Mouse (Mus musculus) neural tube, embryonic 15.5 days (tissue): ENCODE results near the gene Fam118b. TPM values are rescaled to one million over a fixed set of nuclear protein-coding genes. Genes with fewer than 3 reads are reported as not detected.

Experiments used
- ATAC-seq: fragments of 200-750 bp; cut with Nextera tagmentation; 2 replicates; pipeline ENCODE4 v1.8.0; 2017; ENCODE audit warnings: mild to moderate bottlenecking, moderate TSS enrichment, moderate library complexity; ENCODE audit not compliant: low FRiP score
- H3K27ac ChIP-seq: fragments of 300-500 bp; sonication (generic); replicated peaks from 2 replicates; pipeline ENCODE4 v1.5.1; 2015; ENCODE audit warnings: mild to moderate bottlenecking, inconsistent platforms
- H3K27me3 ChIP-seq: fragments of 300-500 bp; sonication (generic); replicated peaks from 2 replicates; pipeline ENCODE4 v1.6.1; 2015; ENCODE audit warnings: inconsistent platforms
- H3K36me3 ChIP-seq: fragments of 300-500 bp; sonication (generic); 2 replicates; pipeline ENCODE4 v1.6.1; 2015; ENCODE audit warnings: inconsistent platforms
- H3K4me1 ChIP-seq: fragments of 300-500 bp; sonication (generic); 2 replicates; pipeline ENCODE4 v1.6.1; 2015; ENCODE audit warnings: inconsistent platforms
- H3K4me2 ChIP-seq: fragments of 300-500 bp; sonication (generic); 2 replicates; pipeline ENCODE4 v1.6.1; 2015; ENCODE audit warnings: inconsistent platforms, mild to moderate bottlenecking, moderate library complexity
- H3K4me3 ChIP-seq: fragments of 300-500 bp; sonication (generic); replicated peaks from 2 replicates; pipeline ENCODE4 v1.5.1; 2015; ENCODE audit warnings: mild to moderate bottlenecking, inconsistent platforms
- H3K9ac ChIP-seq: fragments of 300-500 bp; sonication (generic); replicated peaks from 2 replicates; pipeline ENCODE4 v1.6.1; 2015; ENCODE audit warnings: mild to moderate bottlenecking, inconsistent platforms
- H3K9me3 ChIP-seq: fragments of 300-500 bp; sonication (generic); replicated peaks from 2 replicates; pipeline ENCODE4 v1.6.1; 2016; ENCODE audit warnings: inconsistent platforms
- WGBS: fragments of 180-500 bp; shearing (Covaris S2); methylation state at CpG from one replicate; pipeline ENCODE4 v1.1.7; 2015; ENCODE audit warnings: mixed read lengths; 5-methylcytosine and 5-hydroxymethylcytosine counted together
- polyA plus RNA-seq: library from polyadenylated mRNA; unstranded; fragments of >200 nt; fragmentation: Nextera tagmentation; extraction: Ambion mirVana; gene quantifications from 2 replicates; pipeline ENCODE4 v1.2.1, GENCODE M21; 2015

Fam118b gene
- polyA plus RNA-seq, 1 experiment from 2014 or later = 47.5 TPM

- Histone ChIP-seq H3K27me3 (no peaks in the 10 kb centered on the region), H3K9ac (no peak overlapping the region), H3K9me3 (no peaks in the 10 kb centered on the region), H3K36me3 (no peaks in the 10 kb centered on the region), H3K4me1 (peaks cover 6% of the 10 kb centered on the region; the same call in 1 of the 2 replicates), H3K27ac (no peak overlapping the region), H3K4me2 (0 out of 2 replicates have a peak overlapping the region, but pooled peaks have one; percentile 15), H3K4me3 (no peak overlapping the region)
- peak; percentile 46 for ATAC-seq
- 68% methylated on average over 22 of the region's 22 CpGs for WGBS
Observed at GRCm38 (mm10) chr9:35188700-35189099, 78.9 kb downstream of the Fam118b start.

DNA sequence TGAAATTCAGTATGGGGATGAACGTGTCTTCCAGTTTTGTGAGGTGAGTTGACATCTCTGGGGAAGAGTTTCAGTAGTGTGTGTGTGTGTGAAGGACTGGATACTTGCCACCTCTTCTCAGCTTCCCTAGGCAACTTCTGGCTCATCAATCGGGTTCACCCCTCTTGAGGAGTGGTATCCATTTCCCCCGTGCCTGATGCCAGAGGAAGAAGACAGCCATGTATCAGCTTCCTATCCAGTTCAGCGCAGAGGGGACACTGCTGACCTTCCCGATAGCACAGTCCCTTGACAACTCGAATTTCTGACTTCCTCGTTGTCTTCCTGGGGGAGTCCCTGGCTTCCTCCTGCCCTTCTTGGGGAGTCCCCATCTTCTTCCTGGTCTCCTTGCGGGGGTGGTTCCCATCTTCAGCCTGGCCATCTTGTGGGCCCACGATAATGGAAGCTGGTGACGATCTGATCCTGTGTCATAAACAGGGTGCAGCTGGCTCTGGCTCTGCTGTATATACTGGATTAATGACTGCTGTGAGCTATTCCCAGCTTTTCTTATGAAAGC lies 80.2 kb downstream of the Fam118b start:
- Histone ChIP-seq H3K4me1 (peaks cover 6% of the 10 kb centered on the region; the same call in 1 of the 2 replicates), H3K27me3 (no peaks in the 10 kb centered on the region), H3K27ac (no peak overlapping the region), H3K9ac (no peak overlapping the region), H3K4me2 (no peak overlapping the region), H3K36me3 (no peaks in the 10 kb centered on the region), H3K4me3 (no peak overlapping the region), H3K9me3 (no peaks in the 10 kb centered on the region)
- 90% methylated on average over 10 of the region's 10 CpGs for WGBS
- no peak for ATAC-seq

- H3K9ac ChIP-seq = no peak overlapping the region
- ATAC-seq = no peak
Observed at GRCm38 (mm10) chr9:35186430-35186829, 81.2 kb downstream of the Fam118b start.

GRCm38 (mm10) chr9:35183359-35183758 lies 84.2 kb downstream of the Fam118b start:
- no peak for ATAC-seq
- no peak overlapping the region for H3K4me2 ChIP-seq
- H3K9ac ChIP-seq = no peak overlapping the region

More at GRCm38 (mm10) chr9:35186430-35186829, 81.2 kb downstream of the Fam118b start:
- Histone ChIP-seq H3K4me2 (no peak overlapping the region), H3K27ac (no peak overlapping the region), H3K4me1 (peaks cover 6% of the 10 kb centered on the region; the same call in 1 of the 2 replicates), H3K4me3 (no peak overlapping the region), H3K9me3 (no peaks in the 10 kb centered on the region), H3K36me3 (no peaks in the 10 kb centered on the region), H3K27me3 (no peaks in the 10 kb centered on the region)
- WGBS = 81% methylated on average over 3 of the region's 4 CpGs

DNA sequence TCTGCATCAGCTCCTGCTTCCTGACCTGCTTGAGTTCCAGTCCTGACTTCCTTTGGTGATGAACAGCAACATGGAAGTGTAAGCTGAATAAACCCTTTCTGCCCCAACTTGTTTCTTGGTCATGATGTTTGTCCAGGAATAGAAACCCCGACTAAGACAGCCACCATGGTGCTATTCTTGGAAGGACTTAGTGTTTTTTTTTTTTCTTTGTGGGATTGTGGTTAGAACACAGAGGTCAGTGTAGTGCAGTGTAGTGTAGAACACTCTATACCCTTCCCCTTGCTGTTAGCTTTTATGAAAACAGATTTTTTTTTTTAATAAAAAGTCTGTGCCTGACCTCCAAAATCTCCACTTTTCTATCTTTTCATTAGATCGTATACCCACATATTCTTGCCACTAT lies 84.8 kb downstream of the Fam118b start:
- 89% methylated on average over 2 of the region's 2 CpGs for WGBS
- no peak for ATAC-seq

More at GRCm38 (mm10) chr9:35183359-35183758, 84.2 kb downstream of the Fam118b start:
- no peaks in the 10 kb centered on the region for H3K36me3 ChIP-seq
- no peaks in the 10 kb centered on the region for H3K27me3 ChIP-seq
- H3K4me3 ChIP-seq = no peak overlapping the region
- H3K4me1 ChIP-seq = no peaks in the 10 kb centered on the region
- WGBS = 71% methylated on average over 5 of the region's 5 CpGs
- H3K27ac ChIP-seq = no peak overlapping the region
- H3K9me3 ChIP-seq = no peaks in the 10 kb centered on the region

DNA sequence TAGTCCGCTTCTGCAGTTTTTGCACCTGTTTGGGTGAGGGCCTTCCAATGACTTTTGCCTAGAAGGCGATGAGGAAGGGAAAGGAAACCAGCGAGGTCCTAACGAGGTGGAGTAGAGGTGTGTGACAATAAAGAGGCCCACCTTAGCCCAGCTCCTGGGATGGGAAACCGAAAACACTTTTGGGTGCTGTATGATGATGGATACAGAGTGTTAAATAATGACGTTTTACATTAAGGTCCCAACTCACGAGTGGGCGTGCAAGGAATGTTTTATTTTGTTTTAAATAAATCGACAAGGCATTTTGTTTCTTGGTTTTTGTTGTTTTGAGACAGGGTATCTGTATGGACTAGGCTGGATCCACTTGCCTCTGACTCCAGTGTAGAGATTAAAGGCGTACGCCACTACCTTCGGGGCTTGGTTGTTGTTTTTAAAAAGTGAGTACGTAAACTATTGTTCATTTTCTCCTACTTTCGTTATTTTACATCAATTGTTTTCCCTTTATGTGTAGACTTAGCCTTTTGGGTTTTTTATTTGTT lies 91.4 kb downstream of the Fam118b start:
- H3K4me3 ChIP-seq = peak overlapping the region; percentile 74
- H3K4me2 ChIP-seq = peak overlapping the region; percentile 72
- H3K9me3 ChIP-seq = no peaks in the 10 kb centered on the region
- peak overlapping the region; percentile 47 for H3K9ac ChIP-seq
- H3K27ac ChIP-seq = peak overlapping the region; percentile 95
- peak; percentile 40 for ATAC-seq
- no peaks in the 10 kb centered on the region for H3K36me3 ChIP-seq
- H3K27me3 ChIP-seq = no peaks in the 10 kb centered on the region
- peaks cover 14% of the 10 kb centered on the region for H3K4me1 ChIP-seq
- 50% methylated on average over 14 of the region's 14 CpGs for WGBS

More for the DNA sequence above, 84.8 kb downstream of the Fam118b start:
- Histone ChIP-seq H3K36me3 (no peaks in the 10 kb centered on the region), H3K27ac (no peak overlapping the region), H3K4me1 (no peaks in the 10 kb centered on the region), H3K9ac (no peak overlapping the region), H3K4me3 (no peak overlapping the region), H3K4me2 (no peak overlapping the region), H3K9me3 (no peaks in the 10 kb centered on the region), H3K27me3 (no peaks in the 10 kb centered on the region)

DNA sequence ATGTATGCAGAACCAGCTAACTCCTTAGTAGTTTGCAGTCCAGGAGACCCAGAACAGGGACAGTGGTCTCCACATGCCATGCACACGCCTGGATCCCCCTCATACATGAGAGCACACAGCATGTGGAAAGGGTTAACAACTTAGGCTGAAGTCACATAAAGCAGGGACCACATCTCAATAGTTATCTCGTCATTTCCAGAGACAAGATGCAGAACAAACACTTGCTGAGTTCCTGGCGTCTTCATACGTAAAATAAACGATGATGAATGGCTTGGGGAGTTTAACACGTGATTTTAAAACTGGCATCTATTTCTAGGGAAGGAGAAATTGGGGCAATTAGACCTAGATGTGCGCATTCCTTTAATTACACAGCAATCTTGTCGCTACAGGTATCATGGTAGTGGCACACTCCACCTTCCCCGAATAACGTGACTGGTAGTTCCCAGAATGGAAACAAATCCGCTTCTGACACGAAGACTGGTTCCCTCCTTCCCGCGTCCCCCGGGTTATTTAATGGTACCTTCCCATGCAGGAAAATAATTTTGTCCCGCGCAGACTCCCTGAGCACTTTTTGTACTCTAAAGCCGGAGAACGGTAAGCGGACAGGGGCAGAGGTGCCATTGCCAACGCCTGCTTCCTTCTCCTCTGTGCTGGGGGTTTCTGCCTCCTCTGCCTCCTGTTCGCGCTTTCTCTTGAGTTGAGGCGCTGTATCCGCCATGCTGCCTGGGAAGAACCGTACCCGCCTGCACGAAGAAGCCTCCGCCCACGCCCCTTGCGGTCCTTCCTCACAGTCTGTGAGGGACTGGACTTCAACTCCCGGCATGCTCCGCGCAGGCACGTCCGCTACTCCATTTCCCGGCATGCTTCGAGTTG lies 92.1 kb downstream of the Fam118b start, which contains the start of gene Dcps:
Dcps (minus strand) TSS at position 811 of the 873 bp plus-strand sequence.
- no peaks in the 10 kb centered on the region for H3K27me3 ChIP-seq
- H3K4me3 ChIP-seq = peak within 1 kb of the TSS; percentile 74
- peak within 1 kb of the TSS; percentile 72 for H3K4me2 ChIP-seq
- under 1% methylated on average over 38 of the region's 38 CpGs for WGBS
- H3K27ac ChIP-seq = peak within 1 kb of the TSS; percentile 95
- peaks cover 14% of the 10 kb centered on the region for H3K4me1 ChIP-seq
- peak; percentile 97 for ATAC-seq
- peak within 1 kb of the TSS; percentile 64 for H3K9ac ChIP-seq
- no peaks in the 10 kb centered on the region for H3K9me3 ChIP-seq
- peaks cover 4% of the 10 kb centered on the region; the same call in 1 of the 2 replicates for H3K36me3 ChIP-seq

GRCm38 (mm10) chr9:35173331-35173730 lies 94.3 kb downstream of the Fam118b start:
- no peaks in the 10 kb centered on the region for H3K9me3 ChIP-seq

DNA sequence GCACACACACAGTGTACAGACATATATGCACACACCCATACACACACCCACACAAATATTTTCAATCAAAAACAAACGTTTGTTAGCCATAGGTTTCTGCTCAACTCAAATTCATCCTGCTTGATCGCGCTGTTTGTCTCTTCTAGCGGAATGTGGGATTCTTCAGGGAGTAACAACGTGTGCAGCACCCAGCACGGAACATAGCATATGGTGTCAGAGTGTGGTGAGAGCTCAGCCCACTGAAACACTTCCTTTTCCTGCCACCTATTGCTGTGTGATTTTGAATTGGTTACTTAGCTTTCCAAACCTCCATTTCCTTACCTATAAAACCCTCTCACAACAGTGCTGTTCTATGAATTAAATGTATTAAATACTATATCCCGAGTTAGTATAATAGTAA lies 97.5 kb downstream of the Fam118b start:
- ATAC-seq = no peak
- 95% methylated on average over 7 of the region's 7 CpGs for WGBS
- Histone ChIP-seq H3K27ac (no peak overlapping the region), H3K9ac (no peak overlapping the region), H3K4me1 (peaks cover 10% of the 10 kb centered on the region), H3K36me3 (peaks cover 10% of the 10 kb centered on the region), H3K27me3 (no peaks in the 10 kb centered on the region), H3K9me3 (no peaks in the 10 kb centered on the region), H3K4me2 (no peak overlapping the region), H3K4me3 (no peak overlapping the region)

More at GRCm38 (mm10) chr9:35173331-35173730, 94.3 kb downstream of the Fam118b start:
- Histone ChIP-seq H3K27me3 (no peaks in the 10 kb centered on the region), H3K4me2 (no peak overlapping the region), H3K9ac (no peak overlapping the region), H3K4me3 (no peak overlapping the region), H3K4me1 (peaks cover 14% of the 10 kb centered on the region), H3K36me3 (peaks cover 10% of the 10 kb centered on the region), H3K27ac (no peak overlapping the region)
- WGBS = 87% methylated on average over 1 of the region's 1 CpGs
- ATAC-seq = no peak
